Mouse (Mus musculus): ENCODE results near the gene Cyfip2. TPM values are rescaled to one million over a fixed set of nuclear protein-coding genes. Genes with fewer than 3 reads are reported as not detected.
A peak's percentile ranks its signal among the peaks of the same experiment; 100 is the strongest.

The Cyfip2 gene
- polyA plus RNA-seq, 1 experiment from 2014 or later, result 4.0 TPM

- no peaks in the 10 kb centered on the region for H3K4me1 ChIP-seq (replicated peaks)
- ATAC-seq (ENCODE audit: insufficient read depth), result no peak
- WGBS (ENCODE audit: insufficient replicate concordance), result 74% methylated on average over 5 of the region's 5 CpGs
- H3K27me3 ChIP-seq, result no peaks in the 10 kb centered on the region
- no peak overlapping the region for H3K4me3 ChIP-seq (replicated peaks)
- H3K27ac ChIP-seq (replicated peaks), result no peak overlapping the region
- H3K36me3 ChIP-seq (replicated peaks), result no peaks in the 10 kb centered on the region
- H3K9me3 ChIP-seq (replicated peaks), result no peaks in the 10 kb centered on the region
- no peak overlapping the region for H3K4me2 ChIP-seq
- no peak overlapping the region for H3K9ac ChIP-seq
Measured at GRCm38 (mm10) chr11:46293491-46293890, 19.2 kb downstream of the Cyfip2 start.

GRCm38 (mm10) chr11:46290988-46291405 lies 21.7 kb downstream of the Cyfip2 start:
- H3K27me3 ChIP-seq, result no peaks in the 10 kb centered on the region
- 61% methylated on average over 10 of the region's 10 CpGs for WGBS (ENCODE audit: insufficient replicate concordance)
- H3K9ac ChIP-seq, result no peak overlapping the region
- H3K36me3 ChIP-seq (replicated peaks), result no peaks in the 10 kb centered on the region
- H3K27ac ChIP-seq (replicated peaks), result no peak overlapping the region
- no peak overlapping the region for H3K4me2 ChIP-seq
- no peak overlapping the region for H3K4me3 ChIP-seq (replicated peaks)
- H3K9me3 ChIP-seq (replicated peaks), result no peaks in the 10 kb centered on the region
- 0 out of 2 replicates have a peak, but pooled peaks have one; percentile 28 for ATAC-seq (ENCODE audit: insufficient read depth)
- H3K4me1 ChIP-seq (replicated peaks), result no peaks in the 10 kb centered on the region

DNA sequence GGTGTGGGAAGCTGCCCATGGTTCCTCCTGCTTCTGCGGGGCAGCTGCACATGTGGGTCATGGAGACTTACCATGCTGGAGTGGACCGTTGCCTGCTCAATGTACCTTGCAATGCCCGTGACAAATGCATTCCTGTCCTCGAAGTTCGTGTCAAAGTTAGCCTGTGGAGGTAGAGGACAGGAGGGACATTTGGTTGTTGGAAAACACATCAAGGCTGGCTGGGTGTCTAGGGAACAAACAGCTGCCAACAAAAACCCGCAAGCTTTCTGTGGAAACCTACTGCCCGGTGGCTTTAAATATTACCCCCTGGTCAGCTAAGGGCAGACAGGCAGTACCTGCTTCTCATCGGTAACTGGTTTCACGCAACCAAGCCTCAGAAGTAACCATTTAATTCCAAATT lies 23.1 kb downstream of the Cyfip2 start:
- Histone ChIP-seq H3K4me3 (replicated peaks) (no peak overlapping the region), H3K4me1 (replicated peaks) (no peaks in the 10 kb centered on the region), H3K4me2 (no peak overlapping the region), H3K27me3 (no peaks in the 10 kb centered on the region), H3K27ac (replicated peaks) (no peak overlapping the region), H3K9me3 (replicated peaks) (no peaks in the 10 kb centered on the region), H3K36me3 (replicated peaks) (no peaks in the 10 kb centered on the region), H3K9ac (no peak overlapping the region)
- ATAC-seq (ENCODE audit: insufficient read depth), result no peak
- 77% methylated on average over 9 of the region's 9 CpGs for WGBS (ENCODE audit: insufficient replicate concordance)

DNA sequence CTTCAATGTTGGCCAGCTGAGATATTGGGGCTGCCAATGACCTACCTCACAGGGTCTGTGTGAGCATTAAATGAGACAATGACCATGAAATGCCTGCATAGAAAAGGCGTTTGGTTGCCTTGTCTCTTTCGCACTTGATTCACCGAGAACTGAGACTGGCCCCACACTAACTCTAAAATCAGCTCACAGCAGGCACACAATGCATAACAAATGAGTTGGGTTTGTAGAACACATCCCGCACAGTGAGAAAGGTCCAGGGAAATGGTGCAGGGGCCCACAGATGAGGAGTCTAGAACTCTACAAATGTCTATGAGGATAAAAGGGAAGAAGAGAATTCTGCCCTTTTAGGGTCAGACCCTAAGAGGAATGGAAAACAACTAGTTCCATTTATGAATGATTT lies 23.6 kb downstream of the Cyfip2 start:
- no peak overlapping the region for H3K9ac ChIP-seq
- H3K4me2 ChIP-seq, result no peak overlapping the region
- ATAC-seq (ENCODE audit: insufficient read depth), result no peak
- no peaks in the 10 kb centered on the region for H3K4me1 ChIP-seq (replicated peaks)
- no peak overlapping the region for H3K4me3 ChIP-seq (replicated peaks)
- no peaks in the 10 kb centered on the region for H3K27me3 ChIP-seq
- H3K27ac ChIP-seq (replicated peaks), result no peak overlapping the region
- 74% methylated on average over 4 of the region's 4 CpGs for WGBS (ENCODE audit: insufficient replicate concordance)
- no peaks in the 10 kb centered on the region for H3K36me3 ChIP-seq (replicated peaks)
- H3K9me3 ChIP-seq (replicated peaks), result no peaks in the 10 kb centered on the region

- ATAC-seq (ENCODE audit: insufficient read depth), result no peak
- WGBS (ENCODE audit: insufficient replicate concordance), result 65% methylated on average over 5 of the region's 5 CpGs
- H3K36me3 ChIP-seq (replicated peaks), result no peaks in the 10 kb centered on the region
Measured at GRCm38 (mm10) chr11:46288091-46288490, 24.6 kb downstream of the Cyfip2 start.

DNA sequence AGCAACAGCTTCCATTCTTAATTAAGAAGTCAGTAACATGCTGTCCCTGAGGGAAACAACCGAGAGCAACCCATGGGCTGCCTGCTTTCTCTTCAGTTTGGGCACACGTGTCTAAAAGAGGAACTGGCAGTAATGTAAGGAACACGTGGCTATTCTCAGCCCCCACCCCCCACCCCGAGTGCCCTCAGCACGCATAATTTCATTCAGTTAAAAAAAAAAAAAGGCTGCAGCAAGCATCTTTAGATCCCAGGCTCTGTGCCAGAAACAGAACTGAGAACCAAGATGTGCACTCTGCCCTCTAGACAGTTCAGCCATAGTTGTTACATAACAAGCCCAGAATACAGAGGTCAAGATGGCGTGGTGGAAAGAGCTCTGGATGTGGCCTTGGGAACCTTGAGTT lies 25.9 kb downstream of the Cyfip2 start:
- Histone ChIP-seq H3K4me2 (no peak overlapping the region), H3K9me3 (replicated peaks) (no peaks in the 10 kb centered on the region), H3K27me3 (no peaks in the 10 kb centered on the region), H3K9ac (no peak overlapping the region), H3K4me3 (replicated peaks) (no peak overlapping the region), H3K27ac (replicated peaks) (no peak overlapping the region), H3K4me1 (replicated peaks) (no peaks in the 10 kb centered on the region), H3K36me3 (replicated peaks) (no peaks in the 10 kb centered on the region)
- ATAC-seq (ENCODE audit: insufficient read depth), result no peak
- 17% methylated on average over 6 of the region's 6 CpGs for WGBS (ENCODE audit: insufficient replicate concordance)

More at GRCm38 (mm10) chr11:46288091-46288490, 24.6 kb downstream of the Cyfip2 start:
- H3K27me3 ChIP-seq, result no peaks in the 10 kb centered on the region
- no peak overlapping the region for H3K9ac ChIP-seq
- no peak overlapping the region for H3K4me2 ChIP-seq
- no peak overlapping the region for H3K27ac ChIP-seq (replicated peaks)
- no peaks in the 10 kb centered on the region for H3K9me3 ChIP-seq (replicated peaks)
- H3K4me3 ChIP-seq (replicated peaks), result no peak overlapping the region
- H3K4me1 ChIP-seq (replicated peaks), result no peaks in the 10 kb centered on the region

GRCm38 (mm10) chr11:46283800-46284199 lies 28.9 kb downstream of the Cyfip2 start:
- H3K27ac ChIP-seq (replicated peaks), result no peak overlapping the region
- H3K27me3 ChIP-seq, result no peaks in the 10 kb centered on the region
- 0 out of 2 replicates have a peak, but pooled peaks cover 4% of the 10 kb centered on the region for H3K36me3 ChIP-seq (replicated peaks)
- no peaks in the 10 kb centered on the region for H3K9me3 ChIP-seq (replicated peaks)
- no peak overlapping the region for H3K9ac ChIP-seq
- H3K4me2 ChIP-seq, result no peak overlapping the region
- H3K4me1 ChIP-seq (replicated peaks), result no peaks in the 10 kb centered on the region
- 78% methylated on average over 6 of the region's 6 CpGs for WGBS (ENCODE audit: insufficient replicate concordance)
- ATAC-seq (ENCODE audit: insufficient read depth), result no peak
- no peak overlapping the region for H3K4me3 ChIP-seq (replicated peaks)

GRCm38 (mm10) chr11:46282612-46283011 lies 30.0 kb downstream of the Cyfip2 start:
- 70% methylated on average over 5 of the region's 5 CpGs for WGBS (ENCODE audit: insufficient replicate concordance)
- Histone ChIP-seq H3K4me1 (replicated peaks) (no peaks in the 10 kb centered on the region), H3K9me3 (replicated peaks) (no peaks in the 10 kb centered on the region), H3K4me3 (replicated peaks) (no peak overlapping the region), H3K36me3 (replicated peaks) (0 out of 2 replicates have a peak, but pooled peaks cover 5% of the 10 kb centered on the region), H3K4me2 (no peak overlapping the region), H3K9ac (no peak overlapping the region), H3K27me3 (no peaks in the 10 kb centered on the region), H3K27ac (replicated peaks) (no peak overlapping the region)
- no peak for ATAC-seq (ENCODE audit: insufficient read depth)

DNA sequence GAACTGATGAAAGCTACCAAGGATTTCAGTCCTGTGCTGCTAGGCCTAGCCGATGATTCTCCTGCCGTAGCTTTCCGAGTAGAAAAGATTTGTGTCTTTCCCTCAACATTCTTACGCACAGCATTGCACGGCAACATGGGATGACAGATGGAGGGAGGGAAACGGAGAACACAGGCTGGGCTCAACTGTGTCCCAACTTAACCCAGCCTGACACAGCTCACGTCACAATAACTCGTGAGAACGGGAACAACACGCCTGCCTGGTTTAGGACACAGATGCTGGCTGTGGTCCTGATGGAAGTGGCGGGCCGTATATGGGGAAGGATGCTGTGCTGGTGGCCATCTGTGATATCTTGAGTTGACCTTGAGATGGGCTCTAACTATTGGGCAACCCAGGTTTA lies 34.0 kb downstream of the Cyfip2 start:
- Histone ChIP-seq H3K36me3 (replicated peaks) (peaks cover 5% of the 10 kb centered on the region; the same call in 1 of the 2 replicates), H3K27ac (replicated peaks) (no peak overlapping the region), H3K4me1 (replicated peaks) (no peaks in the 10 kb centered on the region), H3K4me2 (no peak overlapping the region), H3K27me3 (no peaks in the 10 kb centered on the region), H3K4me3 (replicated peaks) (no peak overlapping the region), H3K9ac (no peak overlapping the region), H3K9me3 (replicated peaks) (no peaks in the 10 kb centered on the region)
- no peak for ATAC-seq (ENCODE audit: insufficient read depth)
- 76% methylated on average over 12 of the region's 12 CpGs for WGBS (ENCODE audit: insufficient replicate concordance)

DNA sequence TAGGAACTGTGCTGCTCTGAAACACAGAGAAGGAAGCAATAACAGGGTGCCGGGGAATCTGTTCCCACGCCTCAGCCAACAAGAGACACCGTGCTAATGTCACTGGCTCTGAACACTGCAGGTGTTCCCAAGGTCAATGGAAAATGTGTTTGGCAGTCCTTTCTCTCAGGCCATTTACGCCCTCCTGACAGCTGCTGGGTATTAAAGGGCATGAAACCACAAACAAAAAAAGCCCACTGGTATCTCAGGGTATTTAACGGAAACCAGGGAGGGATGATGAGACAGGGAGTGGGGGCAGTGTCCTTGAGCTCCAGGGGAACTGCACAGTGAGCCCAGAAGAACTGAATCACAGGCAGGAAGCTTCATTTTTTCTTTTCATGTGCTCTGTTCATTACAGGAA lies 34.5 kb downstream of the Cyfip2 start:
- no peak for ATAC-seq (ENCODE audit: insufficient read depth)

GRCm38 (mm10) chr11:46276778-46277177 lies 35.9 kb downstream of the Cyfip2 start:
- no peak overlapping the region for H3K4me3 ChIP-seq (replicated peaks)
- no peak overlapping the region for H3K9ac ChIP-seq
- no peaks in the 10 kb centered on the region for H3K9me3 ChIP-seq (replicated peaks)
- no peak overlapping the region for H3K27ac ChIP-seq (replicated peaks)
- ATAC-seq (ENCODE audit: insufficient read depth), result no peak
- no peaks in the 10 kb centered on the region for H3K27me3 ChIP-seq
- 34% methylated on average over 5 of the region's 5 CpGs for WGBS (ENCODE audit: insufficient replicate concordance)
- H3K4me2 ChIP-seq, result no peak overlapping the region
- H3K36me3 ChIP-seq (replicated peaks), result peaks cover 5% of the 10 kb centered on the region; the same call in 1 of the 2 replicates
- no peaks in the 10 kb centered on the region for H3K4me1 ChIP-seq (replicated peaks)

More for the DNA sequence above, 34.5 kb downstream of the Cyfip2 start:
- H3K4me3 ChIP-seq (replicated peaks), result no peak overlapping the region
- H3K4me1 ChIP-seq (replicated peaks), result no peaks in the 10 kb centered on the region
- H3K27ac ChIP-seq (replicated peaks), result no peak overlapping the region
- H3K4me2 ChIP-seq, result no peak overlapping the region
- WGBS (ENCODE audit: insufficient replicate concordance), result 70% methylated on average over 5 of the region's 5 CpGs
- H3K9me3 ChIP-seq (replicated peaks), result no peaks in the 10 kb centered on the region
- no peak overlapping the region for H3K9ac ChIP-seq
- H3K27me3 ChIP-seq, result no peaks in the 10 kb centered on the region
- H3K36me3 ChIP-seq (replicated peaks), result peaks cover 5% of the 10 kb centered on the region; the same call in 1 of the 2 replicates

DNA sequence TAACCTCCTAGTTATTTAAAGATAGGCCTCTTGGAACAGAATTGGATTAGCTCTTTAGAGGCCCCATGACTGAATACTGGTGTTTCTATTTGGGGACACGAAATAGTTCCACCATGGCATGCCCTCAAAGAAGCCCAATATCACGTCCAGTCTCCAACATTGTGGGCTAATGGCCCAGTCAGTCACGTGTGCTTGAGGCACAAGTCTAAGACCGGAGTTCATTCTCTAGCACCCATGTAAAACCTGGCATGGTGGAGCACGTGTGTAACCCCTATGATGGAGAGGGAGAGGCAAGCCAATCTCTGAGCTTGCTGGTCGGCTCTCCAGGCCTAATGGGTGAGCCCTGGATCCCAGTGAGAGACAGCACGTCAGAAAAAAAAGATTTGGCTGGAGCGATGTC lies 36.5 kb downstream of the Cyfip2 start:
- H3K4me2 ChIP-seq, result no peak overlapping the region
- no peak for ATAC-seq (ENCODE audit: insufficient read depth)
- no peak overlapping the region for H3K4me3 ChIP-seq (replicated peaks)
- WGBS (ENCODE audit: insufficient replicate concordance), result 76% methylated on average over 8 of the region's 8 CpGs
- no peaks in the 10 kb centered on the region for H3K4me1 ChIP-seq (replicated peaks)
- H3K27me3 ChIP-seq, result no peaks in the 10 kb centered on the region
- H3K9ac ChIP-seq, result no peak overlapping the region
- H3K36me3 ChIP-seq (replicated peaks), result peaks cover 5% of the 10 kb centered on the region; the same call in 1 of the 2 replicates
- H3K9me3 ChIP-seq (replicated peaks), result no peaks in the 10 kb centered on the region
- no peak overlapping the region for H3K27ac ChIP-seq (replicated peaks)
